Mouse (Mus musculus) kidney, embryonic 15.5 days (tissue): Measurements from ENCODE around the gene Slc25a18. TPM values are rescaled to one million over a fixed set of nuclear protein-coding genes. Genes with fewer than 3 reads are reported as not detected.
"Not testable (repeated sequence)": the region's sequence is repeated elsewhere in the genome, so short reads cannot be mapped to it uniquely, and the experiment has no call there.

Experiments
- ATAC-seq: fragments of 200-750 bp; cut with Nextera tagmentation; replicated peaks from 2 replicates; pipeline ENCODE4 v1.8.0; 2017; ENCODE audit warnings: moderate TSS enrichment; ENCODE audit not compliant: low FRiP score
- H3K27ac ChIP-seq: fragments of 300-500 bp; sonication (generic); 2 replicates; pipeline ENCODE4 v1.5.1; 2015; ENCODE audit warnings: mild to moderate bottlenecking, inconsistent platforms
- H3K27me3 ChIP-seq: fragments of 300-500 bp; sonication (generic); 2 replicates; pipeline ENCODE4 v1.6.1; 2015; ENCODE audit warnings: inconsistent platforms
- H3K36me3 ChIP-seq: fragments of 300-500 bp; sonication (generic); 2 replicates; pipeline ENCODE4 v1.6.1; 2015; ENCODE audit warnings: inconsistent platforms
- H3K4me1 ChIP-seq: fragments of 300-500 bp; sonication (generic); 2 replicates; pipeline ENCODE4 v1.6.1; 2015; ENCODE audit warnings: inconsistent platforms
- H3K4me2 ChIP-seq: fragments of 300-500 bp; sonication (generic); 2 replicates; pipeline ENCODE4 v1.6.1; 2015; ENCODE audit warnings: moderate library complexity, mild to moderate bottlenecking, inconsistent platforms
- H3K4me3 ChIP-seq: fragments of 300-500 bp; sonication (generic); replicated peaks from 2 replicates; pipeline ENCODE4 v1.5.1; 2015; ENCODE audit warnings: mild to moderate bottlenecking, inconsistent platforms
- H3K9ac ChIP-seq: fragments of 300-500 bp; sonication (generic); 2 replicates; pipeline ENCODE4 v1.6.1; 2015; ENCODE audit warnings: mild to moderate bottlenecking, inconsistent platforms
- H3K9me3 ChIP-seq: fragments of 300-500 bp; sonication (generic); replicated peaks from 2 replicates; pipeline ENCODE4 v1.6.1; 2016; ENCODE audit warnings: inconsistent platforms
- WGBS: fragments of 180-500 bp; shearing (Covaris S2); methylation state at CpG from one replicate; pipeline ENCODE4 v1.1.7; 2015; ENCODE audit warnings: mixed read lengths; 5-methylcytosine and 5-hydroxymethylcytosine counted together
- polyA plus RNA-seq: library from polyadenylated mRNA; unstranded; fragments of >200 nt; fragmentation: Nextera tagmentation; extraction: Ambion mirVana; gene quantifications from 2 replicates; pipeline ENCODE4 v1.2.1, GENCODE M21; 2015

Slc25a18 gene
- polyA plus RNA-seq, 1 experiment from 2014 or later = 0.13 TPM

GRCm38 (mm10) chr6:120798905-120799304 lies 25.5 kb downstream of the Slc25a18 start:
- H3K36me3 ChIP-seq = peaks cover 99% of the 10 kb centered on the region

GRCm38 (mm10) chr6:120799581-120800041 lies 26.2 kb downstream of the Slc25a18 start:
- peaks cover 99% of the 10 kb centered on the region for H3K36me3 ChIP-seq
- WGBS = 89% methylated on average over 4 of the region's 4 CpGs
- no peak overlapping the region for H3K27ac ChIP-seq
- H3K27me3 ChIP-seq = no peaks in the 10 kb centered on the region
- ATAC-seq = no peak
- no peak overlapping the region for H3K9ac ChIP-seq
- no peaks in the 10 kb centered on the region for H3K4me1 ChIP-seq
- no peak overlapping the region for H3K4me3 ChIP-seq
- no peak overlapping the region for H3K4me2 ChIP-seq
- H3K9me3 ChIP-seq = no peaks in the 10 kb centered on the region

More at GRCm38 (mm10) chr6:120798905-120799304, 25.5 kb downstream of the Slc25a18 start:
- H3K27ac ChIP-seq = no peak overlapping the region
- no peak overlapping the region for H3K9ac ChIP-seq
- 94% methylated on average over 4 of the region's 4 CpGs for WGBS
- no peaks in the 10 kb centered on the region for H3K9me3 ChIP-seq
- H3K4me2 ChIP-seq = no peak overlapping the region
- no peak overlapping the region for H3K4me3 ChIP-seq
- no peaks in the 10 kb centered on the region for H3K4me1 ChIP-seq
- no peak for ATAC-seq
- no peaks in the 10 kb centered on the region for H3K27me3 ChIP-seq

- Histone ChIP-seq H3K4me1 (no peaks in the 10 kb centered on the region), H3K4me2 (no peak overlapping the region), H3K36me3 (peaks cover 93% of the 10 kb centered on the region), H3K27ac (no peak overlapping the region), H3K9me3 (no peaks in the 10 kb centered on the region), H3K4me3 (no peak overlapping the region), H3K9ac (no peak overlapping the region), H3K27me3 (no peaks in the 10 kb centered on the region)
- WGBS = 91% methylated on average over 5 of the region's 5 CpGs
- ATAC-seq = no peak
Measured at GRCm38 (mm10) chr6:120806999-120807737, 33.8 kb downstream of the Slc25a18 start.

GRCm38 (mm10) chr6:120807738-120808081 lies 34.3 kb downstream of the Slc25a18 start:
- Histone ChIP-seq H3K4me1 (no peaks in the 10 kb centered on the region), H3K9ac (no peak overlapping the region), H3K27me3 (no peaks in the 10 kb centered on the region), H3K9me3 (no peaks in the 10 kb centered on the region), H3K36me3 (peaks cover 88% of the 10 kb centered on the region), H3K27ac (no peak overlapping the region), H3K4me2 (no peak overlapping the region), H3K4me3 (no peak overlapping the region)
- no peak for ATAC-seq
- WGBS = 94% methylated on average over 4 of the region's 4 CpGs

GRCm38 (mm10) chr6:120811999-120812398 lies 38.6 kb downstream of the Slc25a18 start:
- ATAC-seq, H3K27ac ChIP-seq: not testable (repeated sequence)

GRCm38 (mm10) chr6:120819294-120819693 lies 45.9 kb downstream of the Slc25a18 start:
- Histone ChIP-seq H3K27ac (no peak overlapping the region), H3K9ac (no peak overlapping the region), H3K4me3 (no peak overlapping the region), H3K4me2 (no peak overlapping the region), H3K27me3 (no peaks in the 10 kb centered on the region), H3K9me3 (0 out of 2 replicates have a peak, but pooled peaks cover 4% of the 10 kb centered on the region), H3K36me3 (peaks cover 24% of the 10 kb centered on the region), H3K4me1 (peaks cover 21% of the 10 kb centered on the region)
- no peak for ATAC-seq
- 97% methylated on average over 2 of the region's 2 CpGs for WGBS

More at GRCm38 (mm10) chr6:120811999-120812398, 38.6 kb downstream of the Slc25a18 start:
- H3K27me3 ChIP-seq, H3K4me3 ChIP-seq, H3K9me3 ChIP-seq, H3K4me1 ChIP-seq, H3K4me2 ChIP-seq, H3K9ac ChIP-seq: not testable (repeated sequence)
- 94% methylated on average over 8 of the region's 10 CpGs for WGBS
- H3K36me3 ChIP-seq = peaks cover 47% of the 10 kb centered on the region

GRCm38 (mm10) chr6:120820144-120820543 lies 46.8 kb downstream of the Slc25a18 start:
- no peak for ATAC-seq
- Histone ChIP-seq H3K27ac (no peak overlapping the region), H3K4me2 (0 out of 2 replicates have a peak overlapping the region, but pooled peaks have one; percentile 12), H3K4me3 (no peak overlapping the region), H3K36me3 (peaks cover 24% of the 10 kb centered on the region), H3K9ac (no peak overlapping the region), H3K4me1 (peaks cover 21% of the 10 kb centered on the region), H3K27me3 (no peaks in the 10 kb centered on the region), H3K9me3 (0 out of 2 replicates have a peak, but pooled peaks cover 4% of the 10 kb centered on the region)
- WGBS = 89% methylated on average over 5 of the region's 5 CpGs

GRCm38 (mm10) chr6:120820941-120821340 lies 47.6 kb downstream of the Slc25a18 start:
- H3K36me3 ChIP-seq = peaks cover 24% of the 10 kb centered on the region
- no peaks in the 10 kb centered on the region for H3K27me3 ChIP-seq
- peaks cover 21% of the 10 kb centered on the region for H3K4me1 ChIP-seq
- 0 out of 2 replicates have a peak, but pooled peaks cover 4% of the 10 kb centered on the region for H3K9me3 ChIP-seq
- 93% methylated on average over 1 of the region's 1 CpGs for WGBS
- H3K27ac ChIP-seq = no peak overlapping the region
- H3K4me2 ChIP-seq = peak overlapping the region; percentile 62
- H3K4me3 ChIP-seq = peak overlapping the region; percentile 80; the same call in 1 of the 2 replicates
- H3K9ac ChIP-seq = no peak overlapping the region
- ATAC-seq = no peak

- Histone ChIP-seq H3K9me3 (0 out of 2 replicates have a peak, but pooled peaks cover 4% of the 10 kb centered on the region), H3K4me1 (peaks cover 21% of the 10 kb centered on the region), H3K4me2 (peak overlapping the region; percentile 62), H3K4me3 (peak overlapping the region; percentile 80), H3K27me3 (no peaks in the 10 kb centered on the region), H3K9ac (peak overlapping the region; percentile 72), H3K36me3 (peaks cover 24% of the 10 kb centered on the region), H3K27ac (peak overlapping the region; percentile 95; the same call in 1 of the 2 replicates)
- ATAC-seq = no peak
- WGBS = 54% methylated on average over 5 of the region's 5 CpGs
Measured at GRCm38 (mm10) chr6:120821715-120822114, 48.3 kb downstream of the Slc25a18 start.

GRCm38 (mm10) chr6:120822307-120822928 lies 49.0 kb downstream of the Slc25a18 start, which contains the start of gene Atp6v1e1:
TSS of gene Atp6v1e1 (minus strand) at chr6:120822793.
- H3K9ac ChIP-seq = peak within 1 kb of the TSS; percentile 72
- H3K27me3 ChIP-seq = peaks cover 3% of the 10 kb centered on the region; the same call in 1 of the 2 replicates
- peaks cover 21% of the 10 kb centered on the region for H3K4me1 ChIP-seq
- peak within 1 kb of the TSS; percentile 80 for H3K4me3 ChIP-seq
- peak within 1 kb of the TSS; percentile 95 for H3K27ac ChIP-seq
- H3K4me2 ChIP-seq = peak within 1 kb of the TSS; percentile 62
- peak; percentile 97 for ATAC-seq
- 0 out of 2 replicates have a peak, but pooled peaks cover under 1% of the 10 kb centered on the region for H3K9me3 ChIP-seq
- WGBS = under 1% methylated on average over 41 of the region's 41 CpGs
- H3K36me3 ChIP-seq = peaks cover 20% of the 10 kb centered on the region

GRCm38 (mm10) chr6:120822937-120823614 lies 49.7 kb downstream of the Slc25a18 start:
- peaks cover 13% of the 10 kb centered on the region for H3K36me3 ChIP-seq
- H3K27ac ChIP-seq = peak overlapping the region; percentile 66
- peaks cover 7% of the 10 kb centered on the region; the same call in 1 of the 2 replicates for H3K27me3 ChIP-seq
- peaks cover 21% of the 10 kb centered on the region for H3K4me1 ChIP-seq
- 69% methylated on average over 10 of the region's 10 CpGs for WGBS
- no peak for ATAC-seq
- H3K9me3 ChIP-seq = no peaks in the 10 kb centered on the region
- no peak overlapping the region for H3K9ac ChIP-seq
- peak overlapping the region; percentile 80 for H3K4me3 ChIP-seq
- H3K4me2 ChIP-seq = peak overlapping the region; percentile 62
